Mouse (Mus musculus) stomach, embryonic 15.5 days (tissue): ENCODE results near the gene Extl2. TPM values are rescaled to one million over a fixed set of nuclear protein-coding genes. Genes with fewer than 3 reads are reported as not detected.

ENCODE experiments used
- ATAC-seq: fragments of 200-750 bp; cut with Nextera tagmentation; 2 replicates; pipeline ENCODE4 v1.8.0; 2017; ENCODE audit warnings: low read depth, moderate number of reproducible peaks, moderate TSS enrichment; ENCODE audit not compliant: insufficient read depth, low FRiP score
- H3K27ac ChIP-seq: fragments of 300-500 bp; sonication (generic); 2 replicates; pipeline ENCODE4 v1.5.1; 2015; ENCODE audit warnings: mild to moderate bottlenecking, inconsistent platforms
- H3K27me3 ChIP-seq: fragments of 300-500 bp; sonication (generic); replicated peaks from 2 replicates; pipeline ENCODE4 v1.6.1; 2015; ENCODE audit warnings: inconsistent platforms
- H3K36me3 ChIP-seq: fragments of 300-500 bp; sonication (generic); 2 replicates; pipeline ENCODE4 v1.6.1; 2015; ENCODE audit warnings: inconsistent platforms
- H3K4me1 ChIP-seq: fragments of 300-500 bp; sonication (generic); 2 replicates; pipeline ENCODE4 v1.6.1; 2015; ENCODE audit warnings: inconsistent platforms
- H3K4me2 ChIP-seq: fragments of 300-500 bp; sonication (generic); 2 replicates; pipeline ENCODE4 v1.6.1; 2015; ENCODE audit warnings: mild to moderate bottlenecking, inconsistent platforms
- H3K4me3 ChIP-seq: fragments of 300-500 bp; sonication (generic); replicated peaks from 2 replicates; pipeline ENCODE4 v1.5.1; 2015; ENCODE audit warnings: inconsistent platforms
- H3K9ac ChIP-seq: fragments of 300-500 bp; sonication (generic); 2 replicates; pipeline ENCODE4 v1.6.1; 2015; ENCODE audit warnings: inconsistent platforms
- H3K9me3 ChIP-seq: fragments of 300-500 bp; sonication (generic); 2 replicates; pipeline ENCODE4 v1.6.1; 2016; ENCODE audit warnings: inconsistent platforms
- WGBS: fragments of 180-500 bp; shearing (Covaris S2); methylation state at CpG from one replicate; pipeline ENCODE4 v1.1.7; 2015; 5-methylcytosine and 5-hydroxymethylcytosine counted together
- polyA plus RNA-seq: library from polyadenylated mRNA; unstranded; fragments of >200 nt; fragmentation: Nextera tagmentation; extraction: Ambion mirVana; gene quantifications from 2 replicates; pipeline ENCODE4 v1.2.1, GENCODE M21; 2015

Gene Extl2
- polyA plus RNA-seq, 1 experiment from 2014 or later: 20.1 TPM

DNA sequence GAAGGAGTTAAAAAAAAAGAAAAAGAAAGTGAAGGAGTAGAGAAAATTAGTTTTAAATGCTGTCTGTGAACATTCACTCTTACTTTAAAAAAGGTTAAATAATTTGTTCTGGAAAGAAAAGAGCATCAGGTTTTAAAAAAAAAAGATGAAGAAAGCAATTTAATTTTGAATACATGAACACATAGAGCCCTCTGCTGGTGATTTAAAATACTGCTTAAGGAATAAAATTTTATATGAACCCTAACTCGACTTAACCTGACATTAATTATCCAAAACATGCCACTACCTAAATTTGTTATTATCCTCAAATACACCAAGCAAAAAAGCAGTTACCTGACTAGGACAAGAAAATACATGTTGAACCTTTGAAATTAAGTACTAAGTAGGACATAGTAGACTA lies 28.3 kb upstream of the Extl2 start:
- no peak overlapping the region for H3K9ac ChIP-seq
- H3K4me2 ChIP-seq: no peak overlapping the region
- peaks cover 22% of the 10 kb centered on the region for H3K36me3 ChIP-seq
- no peak overlapping the region for H3K4me3 ChIP-seq
- no peaks in the 10 kb centered on the region for H3K4me1 ChIP-seq
- WGBS: 33% methylated on average over 1 of the region's 1 CpGs
- no peak for ATAC-seq
- H3K9me3 ChIP-seq: no peaks in the 10 kb centered on the region
- no peak overlapping the region for H3K27ac ChIP-seq
- no peaks in the 10 kb centered on the region for H3K27me3 ChIP-seq

- H3K4me3 ChIP-seq: no peak overlapping the region
- no peak overlapping the region for H3K4me2 ChIP-seq
- H3K27me3 ChIP-seq: no peaks in the 10 kb centered on the region
- no peak for ATAC-seq
- no peak overlapping the region for H3K27ac ChIP-seq
- peaks cover 14% of the 10 kb centered on the region for H3K36me3 ChIP-seq
- H3K4me1 ChIP-seq: no peaks in the 10 kb centered on the region
- H3K9me3 ChIP-seq: no peaks in the 10 kb centered on the region
- WGBS: 94% methylated on average over 8 of the region's 8 CpGs
- no peak overlapping the region for H3K9ac ChIP-seq
Measured at GRCm38 (mm10) chr3:115983217-115983616, 24.0 kb upstream of the Extl2 start.

DNA sequence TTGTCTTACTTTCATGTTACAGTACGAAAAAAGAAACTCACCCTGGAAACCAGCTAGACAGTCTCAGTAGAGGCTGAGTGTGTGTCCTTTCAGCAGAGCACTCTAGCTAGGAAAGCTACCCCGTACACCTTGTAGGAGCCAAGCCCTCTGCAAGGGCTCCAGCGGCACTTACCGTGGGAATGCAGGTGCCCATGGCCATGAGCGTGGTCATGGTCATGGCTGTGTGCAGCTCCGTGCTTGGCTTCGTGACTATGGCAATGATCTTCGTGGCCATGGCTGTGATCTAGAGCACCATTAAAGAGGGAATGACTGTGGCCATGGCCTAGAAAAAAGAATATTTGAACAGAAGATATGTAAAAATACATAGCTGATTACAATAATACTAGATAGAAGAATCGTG lies 22.6 kb upstream of the Extl2 start:
- Histone ChIP-seq H3K4me3 (no peak overlapping the region), H3K9ac (no peak overlapping the region), H3K4me2 (no peak overlapping the region), H3K27ac (no peak overlapping the region), H3K36me3 (peaks cover 14% of the 10 kb centered on the region), H3K9me3 (no peaks in the 10 kb centered on the region), H3K4me1 (no peaks in the 10 kb centered on the region), H3K27me3 (no peaks in the 10 kb centered on the region)
- 93% methylated on average over 9 of the region's 9 CpGs for WGBS
- ATAC-seq: no peak

DNA sequence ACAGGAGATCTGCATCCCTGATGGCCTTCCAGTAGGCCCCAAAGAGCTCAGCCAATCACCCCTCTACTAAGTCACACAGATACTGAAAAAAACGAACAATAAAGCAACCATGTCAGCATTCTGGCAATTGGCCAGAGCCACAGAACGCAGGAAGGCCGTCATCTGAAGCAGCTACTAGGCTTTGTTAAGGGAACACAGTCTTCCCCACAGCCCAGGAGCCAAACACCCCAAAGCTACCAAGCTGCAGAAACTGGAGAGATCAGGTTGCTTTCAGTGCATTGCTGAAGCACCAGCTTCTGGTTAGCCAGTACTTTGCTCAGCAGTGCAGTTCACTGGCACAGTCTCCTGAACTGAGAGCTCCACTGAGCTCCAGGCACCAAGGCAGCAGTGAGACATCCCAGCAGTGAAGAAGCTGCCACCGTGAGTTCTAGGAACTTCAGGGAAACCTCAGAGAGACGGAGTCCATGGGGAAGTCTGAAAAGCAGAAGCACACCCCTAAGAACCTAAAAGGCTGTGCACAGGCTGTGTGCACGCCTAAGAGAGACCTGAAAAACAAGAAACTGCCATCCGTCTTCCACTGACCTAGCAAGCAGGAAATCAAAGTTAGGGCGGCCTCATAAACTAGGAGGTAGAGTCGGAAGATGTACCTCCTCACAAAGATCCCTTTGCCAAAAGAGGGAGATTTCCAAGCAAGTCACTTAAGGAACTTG lies 21.9 kb upstream of the Extl2 start:
- no peak overlapping the region for H3K9ac ChIP-seq
- H3K4me3 ChIP-seq: no peak overlapping the region
- H3K27ac ChIP-seq: no peak overlapping the region
- H3K4me2 ChIP-seq: no peak overlapping the region
- no peaks in the 10 kb centered on the region for H3K9me3 ChIP-seq
- 66% methylated on average over 9 of the region's 9 CpGs for WGBS
- H3K27me3 ChIP-seq: no peaks in the 10 kb centered on the region
- ATAC-seq: no peak
- no peaks in the 10 kb centered on the region for H3K4me1 ChIP-seq
- H3K36me3 ChIP-seq: peaks cover 16% of the 10 kb centered on the region

GRCm38 (mm10) chr3:115992103-115992502 lies 15.2 kb upstream of the Extl2 start:
- WGBS: 61% methylated on average over 4 of the region's 4 CpGs
- no peak overlapping the region for H3K9ac ChIP-seq
- no peak for ATAC-seq
- H3K4me1 ChIP-seq: no peaks in the 10 kb centered on the region
- no peaks in the 10 kb centered on the region for H3K27me3 ChIP-seq
- no peak overlapping the region for H3K4me3 ChIP-seq
- H3K36me3 ChIP-seq: 0 out of 2 replicates have a peak, but pooled peaks cover 8% of the 10 kb centered on the region
- no peaks in the 10 kb centered on the region for H3K9me3 ChIP-seq
- H3K27ac ChIP-seq: no peak overlapping the region
- no peak overlapping the region for H3K4me2 ChIP-seq

DNA sequence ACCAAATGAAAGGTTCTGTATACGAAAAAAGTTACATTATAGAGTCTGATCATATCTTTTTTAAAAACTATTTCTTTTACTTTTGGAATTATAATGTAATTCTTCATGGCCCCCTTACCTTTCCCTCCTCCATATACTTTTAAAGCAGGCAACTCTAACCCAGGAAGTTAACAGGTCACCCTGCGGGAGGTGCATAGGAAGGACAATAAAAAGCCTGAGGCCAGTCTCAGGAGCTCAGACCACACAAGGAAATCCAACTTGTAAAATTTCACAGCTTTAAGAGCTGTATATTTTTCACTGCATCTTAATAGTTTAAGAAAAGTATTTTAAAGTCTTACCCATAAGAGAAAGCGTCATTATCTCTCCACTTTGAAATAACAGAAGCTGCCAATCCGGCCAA lies 14.7 kb upstream of the Extl2 start:
- Histone ChIP-seq H3K9ac (no peak overlapping the region), H3K27me3 (no peaks in the 10 kb centered on the region), H3K4me2 (no peak overlapping the region), H3K36me3 (peaks cover 9% of the 10 kb centered on the region; the same call in 1 of the 2 replicates), H3K27ac (no peak overlapping the region), H3K4me3 (no peak overlapping the region), H3K4me1 (no peaks in the 10 kb centered on the region), H3K9me3 (no peaks in the 10 kb centered on the region)
- ATAC-seq: no peak
- WGBS: 75% methylated on average over 4 of the region's 4 CpGs

DNA sequence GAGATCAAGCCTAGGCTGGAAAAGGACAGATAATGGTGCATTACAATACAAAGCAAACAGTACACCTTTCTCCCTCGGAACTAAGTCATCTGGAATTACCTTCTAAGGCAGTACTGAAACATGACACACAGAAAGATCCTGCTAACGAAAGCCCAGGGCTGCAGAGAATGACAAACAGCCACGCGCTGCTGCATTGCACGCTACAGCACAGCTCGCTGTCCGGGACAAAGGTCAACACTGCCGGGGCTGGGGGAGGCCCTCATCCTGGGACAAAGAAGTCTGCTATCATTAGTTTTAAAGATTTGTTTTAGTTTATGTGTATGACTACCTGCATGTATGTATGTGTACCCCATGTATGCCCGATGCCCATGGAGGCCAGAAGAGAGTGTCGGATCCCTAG lies 14.2 kb upstream of the Extl2 start:
- Histone ChIP-seq H3K9me3 (no peaks in the 10 kb centered on the region), H3K27ac (no peak overlapping the region), H3K4me1 (no peaks in the 10 kb centered on the region), H3K9ac (no peak overlapping the region), H3K27me3 (no peaks in the 10 kb centered on the region), H3K36me3 (peaks cover 11% of the 10 kb centered on the region), H3K4me3 (no peak overlapping the region), H3K4me2 (no peak overlapping the region)
- WGBS: 63% methylated on average over 10 of the region's 10 CpGs
- peak; percentile 60 for ATAC-seq

DNA sequence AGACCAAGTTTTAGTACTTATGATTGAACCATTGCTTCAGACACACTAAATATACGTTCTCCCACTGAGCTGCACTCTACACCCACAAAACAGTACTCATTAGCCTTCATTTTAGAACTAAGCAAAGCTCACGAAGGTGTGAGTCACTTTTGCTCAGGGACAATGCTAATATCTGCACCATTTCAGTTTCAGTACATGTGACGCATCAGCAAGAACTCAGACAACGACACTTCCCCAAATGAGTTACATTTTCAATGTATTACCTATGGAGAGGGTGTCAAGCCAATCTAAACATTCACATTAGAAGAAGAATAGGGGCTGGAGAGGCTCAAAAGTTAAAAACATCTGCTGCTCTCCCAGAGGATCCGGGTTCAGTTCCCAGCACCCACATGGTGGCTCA lies 10.3 kb upstream of the Extl2 start:
- Histone ChIP-seq H3K36me3 (peaks cover 23% of the 10 kb centered on the region), H3K4me2 (no peak overlapping the region), H3K27ac (no peak overlapping the region), H3K4me3 (no peak overlapping the region), H3K9me3 (no peaks in the 10 kb centered on the region), H3K9ac (no peak overlapping the region), H3K4me1 (no peaks in the 10 kb centered on the region), H3K27me3 (no peaks in the 10 kb centered on the region)
- 82% methylated on average over 5 of the region's 5 CpGs for WGBS
- ATAC-seq: no peak

DNA sequence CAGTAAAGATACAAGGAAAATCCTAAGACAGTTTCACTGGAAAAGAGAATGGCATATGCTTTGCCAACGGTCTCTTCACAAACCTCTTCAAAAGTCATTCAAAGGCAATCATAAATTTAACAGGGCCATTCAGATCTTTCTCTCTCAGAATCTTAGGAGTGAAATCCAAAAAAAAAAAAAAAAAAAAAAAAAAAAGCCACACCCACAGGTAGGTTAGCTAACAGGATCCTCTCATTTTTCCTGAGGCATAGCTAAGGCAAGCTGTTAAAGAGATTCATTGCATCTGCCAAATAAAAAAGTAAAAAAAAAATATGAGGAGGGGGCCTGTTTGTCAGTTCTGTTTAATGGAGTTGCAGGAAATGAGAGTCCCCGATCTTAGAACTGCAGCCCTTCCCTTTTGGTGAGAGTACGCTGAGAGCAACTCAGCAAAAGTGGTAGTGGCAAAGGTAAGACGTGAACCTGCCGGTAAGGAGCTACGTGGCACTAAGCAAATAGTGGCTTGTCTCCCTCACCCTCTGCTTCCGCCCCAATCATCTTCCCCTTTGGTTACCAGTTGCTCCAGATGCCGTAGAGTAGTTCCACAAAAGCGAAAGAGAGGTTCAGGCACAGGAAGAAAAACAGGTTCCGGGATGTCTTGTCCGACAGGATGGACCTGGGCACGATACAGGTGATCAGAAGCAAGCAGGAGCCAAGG lies 831 bp upstream of the Extl2 start:
- H3K9ac ChIP-seq: peak overlapping the region; percentile 83
- peak; percentile 3; the same call in 1 of the 2 replicates for ATAC-seq
- peak overlapping the region; percentile 95 for H3K4me3 ChIP-seq
- no peaks in the 10 kb centered on the region for H3K9me3 ChIP-seq
- peak overlapping the region; percentile 91 for H3K4me2 ChIP-seq
- H3K27me3 ChIP-seq: no peaks in the 10 kb centered on the region
- peaks cover 7% of the 10 kb centered on the region; the same call in 1 of the 2 replicates for H3K4me1 ChIP-seq
- 6% methylated on average over 12 of the region's 12 CpGs for WGBS
- H3K27ac ChIP-seq: peak overlapping the region; percentile 94
- no peaks in the 10 kb centered on the region for H3K36me3 ChIP-seq

- Histone ChIP-seq H3K27me3 (no peaks in the 10 kb centered on the region), H3K4me1 (peaks cover 7% of the 10 kb centered on the region; the same call in 1 of the 2 replicates), H3K4me3 (peak overlapping the region; percentile 95), H3K4me2 (peak overlapping the region; percentile 91), H3K9me3 (no peaks in the 10 kb centered on the region), H3K9ac (peak overlapping the region; percentile 45), H3K36me3 (no peaks in the 10 kb centered on the region), H3K27ac (peak overlapping the region; percentile 94)
- under 1% methylated on average over 12 of the region's 12 CpGs for WGBS
- peak; percentile 58 for ATAC-seq
Measured at GRCm38 (mm10) chr3:116007941-116008440, 729 bp downstream of the Extl2 start.

GRCm38 (mm10) chr3:116009622-116010344 lies 2.5 kb downstream of the Extl2 start:
- H3K9me3 ChIP-seq: no peaks in the 10 kb centered on the region
- H3K4me1 ChIP-seq: peaks cover 7% of the 10 kb centered on the region; the same call in 1 of the 2 replicates
- no peak for ATAC-seq
- no peak overlapping the region for H3K4me3 ChIP-seq
- no peak overlapping the region for H3K4me2 ChIP-seq
- H3K27me3 ChIP-seq: no peaks in the 10 kb centered on the region
- no peaks in the 10 kb centered on the region for H3K36me3 ChIP-seq
- H3K27ac ChIP-seq: no peak overlapping the region
- no peak overlapping the region for H3K9ac ChIP-seq
- 86% methylated on average over 17 of the region's 17 CpGs for WGBS

DNA sequence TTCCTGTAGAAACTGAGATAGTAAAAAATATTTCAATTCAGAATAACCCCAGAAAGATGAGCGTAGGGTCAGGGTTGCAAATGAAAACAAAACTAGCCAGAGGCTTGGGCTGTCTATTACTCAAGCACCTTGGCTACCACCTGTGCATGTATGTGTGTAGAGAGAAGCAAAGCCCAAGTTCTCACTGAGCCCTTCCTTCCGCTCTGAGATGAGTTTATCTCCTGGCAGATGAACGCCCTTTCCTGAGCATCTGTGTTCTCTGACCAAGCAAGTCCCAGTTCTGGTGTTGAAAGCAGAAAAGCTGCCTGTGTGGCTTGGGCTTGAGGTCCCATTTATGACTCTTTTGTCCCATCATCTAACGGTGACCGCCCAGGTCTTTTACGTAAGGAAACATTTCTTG lies 7.6 kb downstream of the Extl2 start:
- H3K9me3 ChIP-seq: no peaks in the 10 kb centered on the region
- WGBS: 93% methylated on average over 6 of the region's 6 CpGs
- no peak overlapping the region for H3K4me3 ChIP-seq
- H3K36me3 ChIP-seq: no peaks in the 10 kb centered on the region
- no peak overlapping the region for H3K9ac ChIP-seq
- no peak overlapping the region for H3K27ac ChIP-seq
- H3K4me1 ChIP-seq: no peaks in the 10 kb centered on the region
- ATAC-seq: no peak
- H3K27me3 ChIP-seq: no peaks in the 10 kb centered on the region
- H3K4me2 ChIP-seq: no peak overlapping the region
